Mouse (Mus musculus) neural tube, embryonic 14.5 days (tissue): ENCODE data around the gene Ugt1a7c. TPM values are rescaled to one million over a fixed set of nuclear protein-coding genes. Genes with fewer than 3 reads are reported as not detected.
"Not testable (repeated sequence)": the region's sequence is repeated elsewhere in the genome, so short reads cannot be mapped to it uniquely, and the experiment has no call there.

Source experiments
- ATAC-seq: fragments of 200-750 bp; cut with Nextera tagmentation; 2 replicates; pipeline ENCODE4 v1.8.0; 2017; ENCODE audit warnings: low read depth, mild to moderate bottlenecking, moderate TSS enrichment, moderate library complexity
- H3K27ac ChIP-seq: fragments of 300-500 bp; sonication (generic); 2 replicates; pipeline ENCODE4 v1.5.1; 2014; ENCODE audit warnings: low read depth, mild to moderate bottlenecking, control low read depth, low read length, moderate library complexity, mixed read lengths
- H3K27me3 ChIP-seq: fragments of 300-500 bp; sonication (generic); 2 replicates; pipeline ENCODE4 v1.6.1; 2014; ENCODE audit warnings: low read length; ENCODE audit not compliant: control insufficient read depth, insufficient read depth
- H3K36me3 ChIP-seq: fragments of 300-500 bp; sonication (generic); 2 replicates; pipeline ENCODE4 v1.6.1; 2014; ENCODE audit warnings: low read length, mixed read lengths; ENCODE audit not compliant: control insufficient read depth, insufficient read depth
- H3K4me1 ChIP-seq: fragments of 300-500 bp; sonication (generic); 2 replicates; pipeline ENCODE4 v1.6.1; 2014; ENCODE audit warnings: low read length; ENCODE audit not compliant: control insufficient read depth, insufficient read depth
- H3K4me2 ChIP-seq: fragments of 300-500 bp; sonication (generic); 2 replicates; pipeline ENCODE4 v1.6.1; 2014; ENCODE audit warnings: mild to moderate bottlenecking, low read depth, low read length, control low read depth
- H3K4me3 ChIP-seq: fragments of 300-500 bp; sonication (generic); 2 replicates; pipeline ENCODE4 v1.5.1; 2014; ENCODE audit warnings: low read depth, low read length, control low read depth, mixed read lengths
- H3K9ac ChIP-seq: fragments of 300-500 bp; sonication (generic); replicated peaks from 2 replicates; pipeline ENCODE4 v1.6.1; 2014; ENCODE audit warnings: low read depth, mild to moderate bottlenecking, control low read depth, low read length, mixed read lengths
- H3K9me3 ChIP-seq: fragments of 300-500 bp; sonication (generic); 2 replicates; pipeline ENCODE4 v1.6.1; 2016; ENCODE audit warnings: low read length; ENCODE audit not compliant: control insufficient read depth
- WGBS: fragments of 180-500 bp; shearing (Covaris S2); extraction: QIAGEN DNeasy Blood & Tissue Kit; methylation state at CpG from one replicate; pipeline ENCODE4 v1.1.7; 2014; 5-methylcytosine and 5-hydroxymethylcytosine counted together
- polyA plus RNA-seq: library from polyadenylated mRNA; unstranded; fragments of >200 nt; fragmentation: Nextera tagmentation; extraction: Ambion mirVana; gene quantifications from 2 replicates; pipeline ENCODE4 v1.2.1, GENCODE M21; 2014

The Ugt1a7c gene
- polyA plus RNA-seq, 1 experiment from 2014 or later, result 0.32 TPM

GRCm38 (mm10) chr1:88105656-88106055 is 10.8 kb downstream of the Ugt1a7c start:
- no peaks in the 10 kb centered on the region for H3K4me1 ChIP-seq
- no peaks in the 10 kb centered on the region for H3K36me3 ChIP-seq
- H3K9ac ChIP-seq, result no peak overlapping the region
- no peak for ATAC-seq
- H3K27me3 ChIP-seq, result no peaks in the 10 kb centered on the region
- H3K4me2 ChIP-seq, result no peak overlapping the region
- H3K9me3 ChIP-seq, result no peaks in the 10 kb centered on the region
- H3K4me3 ChIP-seq, result no peak overlapping the region
- no peak overlapping the region for H3K27ac ChIP-seq
- WGBS, result 69% methylated on average over 2 of the region's 2 CpGs

- H3K4me2 ChIP-seq, ATAC-seq, H3K27ac ChIP-seq, H3K9ac ChIP-seq, H3K9me3 ChIP-seq, H3K4me3 ChIP-seq, H3K27me3 ChIP-seq, H3K36me3 ChIP-seq, H3K4me1 ChIP-seq: not testable (repeated sequence)
- WGBS, result 86% methylated on average over 2 of the region's 2 CpGs
Measured at GRCm38 (mm10) chr1:88109027-88109557, 14.2 kb downstream of the Ugt1a7c start.

GRCm38 (mm10) chr1:88109604-88110003 is 14.7 kb downstream of the Ugt1a7c start:
- ATAC-seq, H3K4me1 ChIP-seq, H3K9ac ChIP-seq, H3K9me3 ChIP-seq, H3K4me3 ChIP-seq, H3K27ac ChIP-seq, H3K27me3 ChIP-seq, H3K4me2 ChIP-seq, H3K36me3 ChIP-seq: not testable (repeated sequence)
- 95% methylated on average over 2 of the region's 2 CpGs for WGBS

- not testable (repeated sequence) for H3K4me2 ChIP-seq, H3K4me3 ChIP-seq, H3K4me1 ChIP-seq, H3K36me3 ChIP-seq, H3K9ac ChIP-seq, H3K27me3 ChIP-seq, H3K27ac ChIP-seq, ATAC-seq, H3K9me3 ChIP-seq
- 94% methylated on average over 6 of the region's 6 CpGs for WGBS
Measured at GRCm38 (mm10) chr1:88112769-88113168, 17.9 kb downstream of the Ugt1a7c start.

- 14% methylated on average over 3 of the region's 4 CpGs for WGBS
- ATAC-seq, result not testable (repeated sequence)
Measured at GRCm38 (mm10) chr1:88120550-88120949, 25.7 kb downstream of the Ugt1a7c start.

GRCm38 (mm10) chr1:88121521-88121920 is 26.7 kb downstream of the Ugt1a7c start:
- WGBS, result no CpG with 5 or more reads among the region's 1 CpGs
- not testable (repeated sequence) for ATAC-seq, H3K4me1 ChIP-seq, H3K27me3 ChIP-seq, H3K36me3 ChIP-seq, H3K4me3 ChIP-seq, H3K27ac ChIP-seq, H3K4me2 ChIP-seq, H3K9ac ChIP-seq, H3K9me3 ChIP-seq

More at GRCm38 (mm10) chr1:88120550-88120949, 25.7 kb downstream of the Ugt1a7c start:
- H3K4me3 ChIP-seq, H3K4me1 ChIP-seq, H3K4me2 ChIP-seq, H3K9me3 ChIP-seq, H3K27ac ChIP-seq, H3K36me3 ChIP-seq, H3K9ac ChIP-seq, H3K27me3 ChIP-seq: not testable (repeated sequence)

- not testable (repeated sequence) for ATAC-seq, H3K4me2 ChIP-seq, H3K4me3 ChIP-seq, H3K4me1 ChIP-seq, H3K36me3 ChIP-seq, H3K27me3 ChIP-seq, H3K27ac ChIP-seq, H3K9me3 ChIP-seq, H3K9ac ChIP-seq
- WGBS, result 87% methylated on average over 3 of the region's 4 CpGs
Measured at GRCm38 (mm10) chr1:88125827-88126360, 31.0 kb downstream of the Ugt1a7c start.

GRCm38 (mm10) chr1:88129091-88129490 is 34.2 kb downstream of the Ugt1a7c start:
- not testable (repeated sequence) for H3K27ac ChIP-seq, H3K27me3 ChIP-seq, H3K36me3 ChIP-seq, H3K4me3 ChIP-seq, H3K4me1 ChIP-seq, H3K4me2 ChIP-seq, ATAC-seq, H3K9ac ChIP-seq, H3K9me3 ChIP-seq
- 90% methylated on average over 2 of the region's 2 CpGs for WGBS

- not testable (repeated sequence) for H3K9me3 ChIP-seq, H3K27me3 ChIP-seq, H3K4me3 ChIP-seq, H3K27ac ChIP-seq, H3K4me1 ChIP-seq, ATAC-seq, H3K4me2 ChIP-seq, H3K9ac ChIP-seq, H3K36me3 ChIP-seq
- WGBS, result 91% methylated on average over 1 of the region's 1 CpGs
Measured at GRCm38 (mm10) chr1:88130223-88130622, 35.4 kb downstream of the Ugt1a7c start.
